Mouse (Mus musculus): ENCODE data around the gene Sema3c.
"Not testable (repeated sequence)": the region's sequence is repeated elsewhere in the genome, so short reads cannot be mapped to it uniquely, and the experiment has no call there.

The Sema3c gene

DNA sequence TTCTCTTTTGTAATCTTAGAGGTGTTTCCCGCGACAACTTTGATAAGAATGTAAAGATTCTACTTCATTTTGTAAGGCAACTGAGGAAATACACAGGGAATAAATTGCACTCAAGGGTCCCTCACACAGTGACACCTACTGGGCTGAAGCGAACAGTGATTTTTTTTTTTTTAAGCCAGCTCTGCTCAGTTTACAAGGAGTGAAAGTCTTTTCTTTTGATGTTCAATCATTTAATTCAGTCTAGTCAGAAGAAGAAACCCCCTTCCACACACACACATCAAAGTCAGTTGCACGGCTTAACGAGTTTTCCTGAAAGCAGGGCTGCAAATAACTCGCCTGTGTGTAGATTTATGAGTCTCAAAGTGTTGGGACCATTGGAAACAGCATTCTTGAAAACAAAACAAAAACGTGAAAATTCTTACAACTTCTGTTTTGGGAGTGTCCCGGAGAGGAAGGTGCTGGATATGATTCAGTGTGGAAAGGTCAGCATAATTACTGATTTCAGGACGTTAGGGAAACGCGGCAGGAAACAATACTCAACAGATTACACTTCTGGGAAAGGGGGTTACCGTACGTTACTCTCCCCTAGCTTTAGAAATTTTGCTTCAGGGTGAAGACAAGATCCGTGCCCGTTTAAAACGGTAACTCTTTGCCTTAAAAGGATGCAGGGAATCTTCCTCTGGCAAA, at the start of gene Sema3c:
TSS of gene Sema3c (plus strand) at position 588 of the 687 bp plus-strand sequence.
- DNase-seq (ENCODE audit: low read depth, low spot score), result peak; percentile 38

DNA sequence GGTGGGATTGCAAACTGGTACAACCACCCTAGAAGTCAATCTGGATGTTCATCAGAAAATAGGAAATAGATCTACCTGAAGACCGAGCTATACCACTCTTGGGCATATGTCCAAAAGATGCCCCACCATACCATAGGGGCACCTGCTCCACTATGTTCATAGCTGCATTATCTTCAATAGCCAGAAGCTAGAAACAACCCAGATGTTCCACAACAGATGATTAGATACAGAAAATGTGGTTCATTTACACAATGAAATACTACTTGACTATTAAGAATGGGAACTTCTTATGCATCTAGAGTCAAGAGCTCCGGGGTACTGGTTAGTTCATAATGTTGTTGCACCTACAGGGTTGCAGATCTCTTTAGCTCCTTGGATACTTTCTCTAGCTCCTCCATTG, 42.9 kb upstream of the Sema3c start:
- DNase-seq (ENCODE audit: low read depth, low spot score), result not testable (repeated sequence)

DNA sequence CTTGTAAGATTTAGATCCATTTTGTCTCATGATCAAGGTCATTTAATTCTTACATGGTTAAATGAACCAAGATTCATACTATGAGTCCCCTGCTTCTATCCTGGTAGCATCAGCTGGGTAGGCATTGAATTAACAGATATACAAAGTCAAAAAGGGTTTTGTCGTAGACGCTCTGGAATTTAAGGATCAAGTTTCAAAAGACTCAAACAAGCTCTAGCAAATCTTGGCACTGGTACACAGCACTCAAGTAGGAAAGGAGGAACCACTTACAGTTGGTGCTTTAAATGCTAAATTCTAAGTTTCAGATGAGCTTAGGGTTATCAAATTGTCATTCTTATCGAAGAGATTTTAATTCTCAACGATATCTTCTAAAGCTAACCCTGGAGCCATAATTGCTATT, 30.9 kb upstream of the Sema3c start:
- no peak for DNase-seq (ENCODE audit: low read depth, low spot score)

DNA sequence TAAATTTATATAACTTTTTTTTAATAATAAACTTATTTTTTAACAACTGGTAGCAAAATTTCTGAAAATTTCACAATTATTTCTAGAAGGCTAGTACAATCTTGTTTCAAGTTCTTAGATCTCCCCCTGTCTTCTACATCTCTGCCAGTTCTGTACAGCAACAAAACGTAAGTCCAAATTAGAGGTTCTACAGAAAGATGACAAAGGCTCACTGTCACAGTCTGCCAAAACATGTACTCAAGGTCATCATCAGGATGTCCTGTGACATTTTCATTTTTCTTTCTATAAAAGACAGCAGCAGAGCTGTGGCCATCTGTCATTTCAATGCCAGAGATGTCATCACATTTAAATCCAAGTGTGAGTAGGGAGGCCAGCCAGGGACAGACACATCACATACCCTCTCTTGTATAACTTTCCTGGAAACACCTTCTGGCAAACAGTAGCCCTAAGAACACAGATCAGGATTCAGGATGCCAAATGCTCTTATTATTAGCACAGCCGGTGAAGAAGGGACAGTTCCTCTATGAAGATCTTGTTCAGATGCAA, 29.1 kb upstream of the Sema3c start:
- DNase-seq (ENCODE audit: low read depth, low spot score), result no peak

DNA sequence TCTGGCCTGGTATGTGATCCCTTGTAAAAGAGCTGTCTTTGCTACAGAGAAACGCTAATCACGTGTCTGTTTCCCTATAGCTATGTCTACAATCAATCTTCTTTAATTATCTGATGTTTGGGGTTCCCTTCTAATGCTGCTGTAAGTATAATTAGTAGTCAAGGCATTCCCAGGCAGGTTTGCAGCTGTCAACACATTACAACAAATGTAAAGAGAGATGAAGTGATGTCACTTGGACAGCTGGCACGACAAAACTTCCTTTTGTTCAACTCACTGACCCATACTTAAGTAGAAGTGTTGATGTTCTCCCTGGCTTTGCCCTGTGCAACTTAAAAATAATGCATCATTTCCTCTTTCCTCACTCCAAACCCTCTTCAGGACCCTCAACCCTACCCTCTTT, 22.4 kb upstream of the Sema3c start:
- DNase-seq (ENCODE audit: low read depth, low spot score), result no peak

DNA sequence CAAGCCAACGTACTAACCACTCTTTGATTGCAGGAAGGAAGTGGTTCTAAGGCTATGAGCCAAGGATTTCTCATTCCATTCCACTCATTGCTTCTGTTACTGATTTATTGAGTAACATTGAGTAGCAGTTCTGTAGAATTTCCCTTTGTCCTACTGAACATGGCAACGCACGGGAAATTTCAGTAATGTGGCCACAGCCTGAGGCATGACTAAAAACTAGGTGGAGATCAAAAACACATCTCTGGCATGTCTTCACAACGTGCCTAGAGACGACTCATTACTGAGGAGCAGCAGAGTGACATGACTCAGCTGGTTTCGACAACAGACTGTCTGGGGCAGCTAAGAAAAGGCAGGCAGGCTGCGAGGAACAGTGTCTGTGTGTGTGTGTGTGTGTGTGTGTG, 18.0 kb upstream of the Sema3c start:
- DNase-seq (ENCODE audit: low read depth, low spot score), result peak; percentile 20

DNA sequence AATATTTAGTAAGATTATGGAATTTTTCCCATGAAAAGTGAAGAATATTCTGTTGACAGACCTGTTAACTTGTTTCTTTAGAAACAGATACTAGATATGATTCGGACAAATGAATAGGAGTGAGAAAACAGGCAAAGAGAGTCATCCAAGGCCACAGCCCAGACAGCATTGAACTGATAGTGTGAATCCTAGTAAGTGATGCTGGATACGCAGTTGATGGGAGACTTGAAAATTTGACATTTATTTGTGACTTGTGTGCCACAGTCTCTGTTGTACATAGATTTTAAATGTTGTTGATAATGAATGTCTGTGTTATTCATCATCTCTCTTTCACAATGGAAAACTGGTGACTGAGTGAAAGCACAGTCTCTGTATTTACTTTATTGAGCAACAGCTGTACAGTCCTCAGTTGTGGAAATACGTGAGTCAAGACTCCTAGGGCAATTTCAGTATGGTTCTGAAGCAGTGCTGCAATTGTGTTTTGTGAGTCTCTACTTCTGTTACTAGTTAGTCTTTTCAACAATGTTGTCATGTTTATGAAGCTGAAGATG, 17.3 kb upstream of the Sema3c start:
- no peak for DNase-seq (ENCODE audit: low read depth, low spot score)

DNA sequence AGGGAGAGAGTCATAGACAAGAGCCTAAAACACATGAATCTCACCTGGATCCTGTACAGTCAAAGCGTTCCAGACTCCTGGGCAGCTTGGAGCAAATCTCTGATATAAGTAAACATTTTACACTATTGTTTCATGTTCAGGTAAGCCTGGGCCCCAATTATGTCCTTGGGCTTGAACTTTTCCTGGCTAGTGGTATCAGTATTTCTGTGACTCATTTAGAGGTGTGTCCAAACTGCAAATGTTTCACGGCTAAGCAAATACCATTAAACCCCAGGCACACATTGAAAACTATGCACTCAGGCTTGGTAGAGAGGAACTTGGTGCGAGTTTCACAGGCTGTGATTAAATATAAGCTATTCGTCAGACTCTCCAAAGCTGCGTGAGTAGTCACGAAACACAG, 2.5 kb upstream of the Sema3c start:
- no peak for DNase-seq (ENCODE audit: low read depth, low spot score)

DNA sequence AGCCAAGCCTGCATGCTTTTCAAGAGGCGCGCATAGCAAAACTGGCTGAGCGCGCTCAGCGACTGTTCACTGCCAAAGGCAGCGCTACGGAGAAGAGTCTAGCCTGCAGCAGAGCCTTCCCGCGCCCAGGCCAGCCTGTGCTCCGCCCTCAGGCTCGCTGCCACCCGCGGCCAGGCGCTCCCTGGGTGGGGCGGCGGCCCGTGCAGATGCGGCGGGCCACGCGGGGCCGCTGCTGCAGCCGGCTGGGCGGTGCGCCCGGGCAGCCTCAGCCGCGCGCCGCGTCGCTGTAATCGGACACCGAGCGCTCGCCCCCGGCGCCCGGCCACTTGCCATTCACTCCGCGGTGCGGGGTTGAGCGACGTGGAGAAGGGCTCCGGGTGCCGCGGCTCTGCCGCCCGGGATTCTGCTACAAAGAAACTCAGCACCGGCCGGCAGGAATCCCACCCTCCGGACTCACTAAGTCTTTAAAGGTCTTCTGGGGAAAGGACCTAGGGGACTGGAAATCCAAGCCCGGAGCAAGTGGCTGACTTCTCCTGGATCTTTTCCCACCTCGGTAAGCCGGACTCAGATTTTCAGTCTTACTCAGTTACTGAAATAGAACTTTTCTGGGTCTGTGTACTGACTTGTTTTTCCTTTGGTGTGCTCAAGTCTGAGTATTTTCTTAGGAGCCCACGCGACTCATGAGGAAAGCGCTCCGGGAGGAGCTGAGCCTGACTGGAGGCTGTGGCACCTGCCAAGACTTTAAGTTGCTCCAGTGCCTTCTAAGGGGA, 517 bp downstream of the Sema3c start:
- peak; percentile 89 for DNase-seq (ENCODE audit: low read depth, low spot score)

DNA sequence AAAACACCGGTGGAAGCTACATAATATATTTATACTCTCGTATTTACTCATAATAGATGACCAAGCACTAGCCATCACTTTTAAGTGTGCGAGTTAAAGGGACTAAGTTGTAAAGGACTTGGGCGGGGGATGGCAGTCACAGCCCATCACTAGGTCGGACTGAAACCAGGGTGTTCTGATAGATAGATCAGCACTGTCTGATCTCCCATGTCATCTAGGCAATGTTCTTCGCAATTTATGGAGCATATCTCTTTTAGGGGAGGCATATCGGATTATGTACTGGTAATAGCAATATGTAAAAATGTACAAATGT, 1.1 kb downstream of the Sema3c start:
- DNase-seq (ENCODE audit: low read depth, low spot score), result no peak

DNA sequence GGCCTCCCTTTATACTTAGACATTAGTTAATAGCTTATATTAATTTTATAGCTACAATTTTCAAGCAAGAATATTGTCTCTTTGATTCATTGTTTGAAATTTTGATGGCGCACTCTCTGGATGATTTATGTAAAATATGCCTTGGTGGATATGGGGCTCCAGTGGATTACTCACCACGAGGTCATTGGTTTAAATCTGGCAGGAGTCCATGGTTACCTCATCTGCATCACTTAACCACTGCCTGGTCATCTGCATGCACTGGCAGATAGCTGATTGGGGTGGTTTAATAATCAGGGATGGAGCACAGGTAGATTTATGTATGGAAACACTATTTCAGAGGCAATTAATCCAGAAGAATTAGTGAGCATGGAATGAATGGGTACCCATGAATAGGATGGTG, 2.0 kb downstream of the Sema3c start:
- no peak for DNase-seq (ENCODE audit: low read depth, low spot score)

DNA sequence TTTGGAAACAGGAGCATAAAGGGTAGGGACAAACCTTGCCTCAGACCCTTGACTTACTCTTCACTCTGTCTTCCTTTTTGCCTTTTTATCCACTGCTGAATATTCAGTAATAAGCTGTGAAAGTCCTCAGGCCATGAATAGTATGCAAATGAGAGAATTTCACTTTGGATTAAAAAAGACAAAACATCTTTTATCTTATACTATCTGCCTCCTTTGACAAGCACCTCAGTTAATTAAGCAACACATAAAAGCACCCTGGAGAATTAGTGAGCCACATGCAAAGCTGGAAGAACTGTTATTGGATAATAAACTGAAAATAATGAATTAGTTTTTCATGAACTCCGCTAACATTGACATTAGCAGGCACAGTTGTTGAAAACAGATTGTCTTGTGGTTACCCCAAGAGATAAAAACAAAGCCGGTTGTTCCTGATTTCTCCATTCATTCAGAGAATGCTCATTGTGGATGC, 8.0 kb downstream of the Sema3c start:
- DNase-seq (ENCODE audit: low read depth, low spot score), result no peak

DNA sequence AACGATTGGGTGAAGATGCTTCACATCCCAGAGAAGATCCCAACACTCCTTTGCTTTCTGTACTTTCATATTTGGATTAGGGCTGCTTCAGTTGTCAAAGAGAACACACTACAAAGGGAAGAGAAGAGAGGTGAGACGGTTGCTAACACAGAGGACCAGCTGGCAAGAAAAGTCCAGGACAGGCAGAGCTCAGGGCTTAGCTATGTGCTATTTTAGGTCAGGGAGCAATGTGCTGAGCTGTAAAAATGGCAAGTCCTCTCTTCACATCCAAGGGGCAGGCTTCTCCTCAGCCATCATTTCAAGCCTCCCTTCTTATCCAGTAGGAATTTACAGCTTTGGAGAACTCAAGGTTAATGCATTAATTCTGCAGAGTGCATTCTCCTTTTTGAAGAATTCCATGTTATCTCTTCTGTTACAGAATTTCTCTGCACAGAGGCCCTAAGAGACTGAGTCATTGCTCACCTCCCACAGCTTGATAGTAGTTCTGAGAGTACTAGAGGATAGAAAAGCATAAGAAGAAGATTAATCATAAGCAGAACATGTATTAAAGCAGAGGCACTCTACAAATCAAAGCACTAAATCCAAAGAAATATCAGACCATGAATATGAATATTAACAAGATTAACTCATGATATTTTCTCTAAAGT, 10.3 kb downstream of the Sema3c start:
- DNase-seq (ENCODE audit: low read depth, low spot score), result no peak

DNA sequence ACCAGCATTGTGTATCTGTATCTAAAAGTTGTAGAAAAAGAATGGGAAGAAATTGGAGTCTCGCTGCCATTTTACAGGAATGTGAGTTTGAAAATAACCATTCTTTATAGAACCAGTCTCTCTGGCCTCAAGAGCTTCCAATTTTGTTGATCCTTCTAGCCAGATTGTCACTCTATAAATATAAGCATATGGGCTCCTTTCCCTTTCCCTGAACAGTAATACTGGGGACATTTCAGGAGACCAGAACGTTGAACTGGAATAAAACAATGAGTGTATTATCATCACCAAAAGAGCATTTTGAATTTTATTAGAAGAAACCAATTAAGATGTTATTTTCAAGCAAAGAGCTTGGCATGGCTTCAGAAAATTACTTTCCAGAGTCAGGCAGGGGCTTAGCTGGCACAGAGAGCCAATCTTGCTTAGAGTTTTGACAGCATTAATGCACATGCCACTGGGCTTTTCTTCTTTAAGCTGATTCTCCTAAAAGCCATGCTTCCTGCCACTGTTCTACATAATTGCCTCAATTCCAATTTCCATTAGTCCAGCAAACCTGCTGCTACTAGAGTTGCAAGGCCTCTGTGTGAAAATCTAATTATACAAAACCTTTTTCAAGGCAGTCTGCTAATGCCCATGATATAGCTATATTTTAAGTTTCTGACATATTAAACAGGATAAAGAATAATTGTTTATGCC, 12.6 kb downstream of the Sema3c start:
- DNase-seq (ENCODE audit: low read depth, low spot score), result no peak

DNA sequence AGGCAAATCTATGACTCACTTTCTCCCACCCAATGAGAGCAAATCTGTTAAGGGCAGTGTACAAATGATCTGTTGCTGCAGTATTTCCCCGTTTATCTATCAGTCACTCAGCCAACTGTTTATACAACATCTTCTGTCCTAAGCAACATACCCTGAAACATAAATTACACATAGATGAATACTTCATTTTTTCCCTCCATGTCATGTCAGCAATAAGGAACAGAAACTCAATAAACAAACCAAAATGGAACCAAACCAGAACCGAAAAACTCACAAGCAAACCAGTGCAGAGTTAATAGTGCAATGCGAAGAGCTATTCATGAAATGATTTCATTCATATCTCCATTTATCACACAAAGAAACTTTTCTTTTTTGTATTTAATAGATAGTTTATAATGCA, 17.8 kb downstream of the Sema3c start:
- no peak for DNase-seq (ENCODE audit: low read depth, low spot score)

DNA sequence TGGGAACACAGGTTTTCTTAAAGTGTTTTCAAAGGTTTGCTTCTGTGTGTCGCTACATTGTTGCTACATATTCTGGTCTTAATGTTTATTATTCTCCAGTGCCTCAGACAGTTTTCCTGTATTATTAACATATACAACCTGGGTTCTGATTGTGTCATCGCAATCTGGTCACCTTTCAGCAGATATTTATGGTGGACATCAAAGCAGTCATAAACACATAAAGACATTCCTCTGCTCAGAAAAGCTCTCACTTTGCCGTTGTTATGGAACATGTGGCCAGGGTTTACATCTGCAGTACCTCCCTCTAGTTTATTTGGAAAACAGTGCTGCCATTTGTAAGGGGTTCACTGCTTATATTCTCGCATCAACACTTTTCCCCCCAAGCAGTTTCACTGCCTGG, 27.6 kb downstream of the Sema3c start:
- DNase-seq (ENCODE audit: low read depth, low spot score), result no peak

DNA sequence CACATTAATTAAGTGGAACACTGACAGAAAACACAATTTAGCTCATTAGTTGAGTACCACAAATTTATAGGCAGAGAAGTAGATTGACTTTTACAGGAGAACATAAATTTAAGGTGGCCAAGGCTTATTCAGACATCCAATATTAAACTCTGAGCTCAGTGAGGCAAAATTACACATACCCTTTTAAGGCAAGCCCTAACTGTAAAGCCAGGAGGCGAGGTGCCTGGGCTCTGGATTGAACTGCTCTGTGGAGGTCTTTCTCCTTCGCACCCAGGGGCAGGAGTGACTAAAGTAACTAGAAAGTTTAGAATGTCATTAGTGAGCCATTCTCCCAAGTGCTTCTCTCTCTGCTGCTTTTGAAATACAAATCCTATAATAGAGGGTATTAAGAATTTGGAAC, 46.5 kb downstream of the Sema3c start:
- no peak for DNase-seq (ENCODE audit: low read depth, low spot score)

DNA sequence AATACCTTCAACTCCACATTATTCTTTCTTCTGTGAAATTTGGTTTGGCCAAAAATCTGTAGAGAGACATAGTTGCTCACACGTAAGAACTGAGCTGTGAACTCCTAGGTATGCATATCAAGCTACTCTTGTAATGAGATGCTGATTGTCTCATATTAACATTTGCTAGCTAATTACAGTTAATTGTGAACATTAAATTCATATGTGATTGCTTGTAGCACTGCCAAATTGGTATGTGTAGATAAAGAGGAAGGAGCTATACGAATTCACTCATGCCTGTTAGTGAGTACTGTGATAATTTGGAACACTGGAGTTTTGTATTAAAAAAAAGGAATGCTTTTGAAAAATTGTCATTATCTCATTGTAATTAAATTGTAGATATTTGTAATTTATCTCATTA, 48.5 kb downstream of the Sema3c start:
- no peak for DNase-seq (ENCODE audit: low read depth, low spot score)

DNA sequence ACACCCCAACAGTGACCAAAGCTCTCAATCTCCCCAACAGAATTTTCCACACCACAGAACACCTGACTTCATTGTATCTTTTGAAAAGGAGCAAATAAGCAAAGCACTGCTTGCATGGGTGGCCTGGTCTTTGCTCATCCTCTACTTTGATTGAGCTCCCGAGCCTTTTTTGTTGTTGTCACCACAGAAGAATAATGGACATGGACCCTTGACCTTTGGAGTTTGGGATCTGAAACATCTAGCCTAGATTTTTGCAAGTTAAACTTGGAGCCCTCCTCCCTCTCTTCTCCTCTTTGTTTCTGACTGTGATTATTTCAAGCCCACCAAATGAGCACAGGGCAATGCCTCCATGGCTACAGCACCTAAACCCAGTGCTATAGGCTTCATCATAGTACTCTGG, 54.5 kb downstream of the Sema3c start:
- no peak for DNase-seq (ENCODE audit: low read depth, low spot score)

DNA sequence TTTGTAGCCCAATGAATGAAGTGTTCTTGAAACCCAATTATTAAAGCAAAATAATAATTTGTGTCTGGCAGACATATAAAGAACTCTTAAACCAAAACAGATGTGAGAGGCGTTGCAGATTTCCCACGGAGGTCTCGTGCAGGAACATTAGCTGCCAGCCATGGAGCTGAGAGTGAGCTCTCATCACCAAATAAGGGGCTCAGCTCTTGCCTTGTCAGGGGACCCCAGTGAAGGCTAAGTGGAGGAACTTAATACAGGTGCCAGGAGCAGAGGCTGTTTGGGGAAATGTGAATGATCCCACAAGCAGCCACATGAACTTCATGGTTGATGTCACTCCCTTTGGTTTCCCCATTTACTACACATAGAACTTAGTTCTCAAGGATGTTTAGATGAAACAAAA, 55.5 kb downstream of the Sema3c start:
- no peak for DNase-seq (ENCODE audit: low read depth, low spot score)

DNA sequence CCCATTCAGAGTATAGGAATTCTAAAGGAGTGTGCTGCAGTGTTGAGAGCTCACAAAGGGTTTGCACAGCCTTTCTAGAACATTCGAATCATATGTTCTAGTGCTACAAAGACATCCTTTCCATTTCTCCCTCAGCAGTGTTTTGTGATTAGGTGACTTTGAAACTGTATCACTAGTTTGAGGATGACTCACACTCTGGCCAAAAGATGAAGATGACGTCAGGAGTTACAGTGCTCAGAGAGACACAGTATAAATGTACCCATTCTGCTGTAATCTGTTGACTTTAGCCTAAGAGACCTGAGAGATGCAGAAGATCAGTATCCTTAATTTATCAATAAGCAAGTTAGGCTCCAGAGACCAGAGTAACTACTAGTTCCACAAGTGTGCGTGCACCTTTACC, 65.4 kb downstream of the Sema3c start:
- no peak for DNase-seq (ENCODE audit: low read depth, low spot score)

Data from ZHBTc4 (cell line).